Mouse (Mus musculus): ENCODE results near the gene Cd320. TPM values are rescaled to one million over a fixed set of nuclear protein-coding genes. Genes with fewer than 3 reads are reported as not detected.

Cd320 gene
- polyA plus RNA-seq (2014; fragmentation: Illumina TruSeq; extraction: RNeasy Lipid Tissue Mini Kit (QIAGEN cat#74804); ENCODE audit: low read depth, low replicate concordance), result 1.5 TPM

DNA sequence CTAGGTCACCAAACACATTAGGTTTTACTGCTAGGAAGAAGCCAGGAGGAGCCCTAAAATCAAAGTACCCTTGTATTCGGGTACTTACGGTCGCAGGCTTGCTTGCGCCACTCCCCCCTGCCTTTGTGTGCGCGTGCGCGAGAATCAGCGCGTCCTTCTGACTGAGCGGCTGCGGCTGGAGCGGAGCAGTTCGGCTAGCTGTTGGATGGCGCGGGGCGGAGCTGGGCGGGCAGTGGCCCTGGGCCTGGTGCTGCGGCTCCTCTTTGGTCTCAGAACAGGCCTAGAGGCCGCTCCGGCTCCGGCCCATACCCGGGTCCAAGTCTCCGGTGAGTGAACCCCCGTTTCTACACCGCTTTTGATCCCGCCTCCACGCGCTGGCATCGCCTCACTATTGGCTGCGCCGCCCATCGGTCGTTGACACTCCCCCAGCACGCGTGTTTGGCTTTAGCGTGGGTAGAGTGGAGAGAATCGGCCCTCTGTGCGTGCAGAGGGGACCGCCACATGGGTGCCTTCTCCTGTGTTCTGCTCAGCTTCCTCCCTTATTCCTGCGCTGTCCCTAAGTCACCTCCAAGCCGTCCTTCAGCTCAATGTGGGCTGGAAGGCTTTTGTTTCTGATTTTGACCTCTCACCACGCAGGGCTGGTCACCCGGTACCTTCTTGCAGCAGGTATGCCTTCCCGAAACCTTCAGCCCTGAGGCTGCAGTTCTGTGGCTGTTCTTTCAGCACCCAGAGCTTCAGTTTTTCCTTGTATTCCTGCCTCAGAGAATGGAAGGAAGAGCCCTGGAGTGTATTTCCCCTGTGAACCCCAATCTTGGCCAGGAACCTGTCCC, at the start of gene Cd320:
TSS of gene Cd320 (plus strand) at position 126 of the 830 bp plus-strand sequence.

DNA sequence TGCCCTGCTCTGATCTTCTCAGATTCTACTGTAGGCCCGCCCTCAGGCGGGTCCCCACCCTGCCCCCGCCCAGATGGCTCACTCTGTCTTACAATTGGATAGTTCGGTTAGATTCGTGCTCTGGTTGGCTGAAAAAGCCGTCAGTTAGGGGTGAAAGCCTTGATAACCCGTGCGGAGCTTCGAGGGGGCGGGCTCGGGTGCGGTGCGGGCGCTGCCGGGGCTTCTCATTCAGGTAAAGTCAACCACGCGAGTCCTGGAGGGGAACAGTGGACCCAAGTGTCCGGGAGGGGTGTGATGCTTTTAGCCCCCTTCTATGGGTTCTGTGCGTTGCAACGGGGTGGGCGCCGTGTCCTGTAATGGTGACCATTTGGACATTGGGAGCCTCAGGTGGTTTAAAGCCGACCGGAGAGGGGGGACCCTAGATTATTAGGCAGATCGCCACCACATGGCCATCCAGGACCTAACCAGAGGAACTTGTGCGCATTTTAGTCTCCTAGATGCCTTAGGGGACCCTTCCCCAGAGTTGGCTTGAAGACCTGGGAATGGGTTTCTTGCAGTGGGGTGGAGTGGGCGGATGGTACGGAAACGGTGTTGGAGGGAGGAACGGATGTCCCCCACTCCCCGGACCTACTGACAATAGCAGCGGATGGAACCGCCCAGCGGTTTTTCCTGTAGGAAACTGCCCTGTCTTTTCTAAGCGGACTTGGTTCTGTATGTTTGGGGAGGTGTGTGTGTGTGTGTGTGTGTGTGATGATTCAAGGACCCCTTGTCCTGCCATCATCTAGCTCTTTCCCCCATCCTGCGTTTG, 32.4 kb upstream of the Cd320 start, which contains the start of gene Kank3:
TSS of gene Kank3 (plus strand) at position 186 of the 808 bp plus-strand sequence.

DNA sequence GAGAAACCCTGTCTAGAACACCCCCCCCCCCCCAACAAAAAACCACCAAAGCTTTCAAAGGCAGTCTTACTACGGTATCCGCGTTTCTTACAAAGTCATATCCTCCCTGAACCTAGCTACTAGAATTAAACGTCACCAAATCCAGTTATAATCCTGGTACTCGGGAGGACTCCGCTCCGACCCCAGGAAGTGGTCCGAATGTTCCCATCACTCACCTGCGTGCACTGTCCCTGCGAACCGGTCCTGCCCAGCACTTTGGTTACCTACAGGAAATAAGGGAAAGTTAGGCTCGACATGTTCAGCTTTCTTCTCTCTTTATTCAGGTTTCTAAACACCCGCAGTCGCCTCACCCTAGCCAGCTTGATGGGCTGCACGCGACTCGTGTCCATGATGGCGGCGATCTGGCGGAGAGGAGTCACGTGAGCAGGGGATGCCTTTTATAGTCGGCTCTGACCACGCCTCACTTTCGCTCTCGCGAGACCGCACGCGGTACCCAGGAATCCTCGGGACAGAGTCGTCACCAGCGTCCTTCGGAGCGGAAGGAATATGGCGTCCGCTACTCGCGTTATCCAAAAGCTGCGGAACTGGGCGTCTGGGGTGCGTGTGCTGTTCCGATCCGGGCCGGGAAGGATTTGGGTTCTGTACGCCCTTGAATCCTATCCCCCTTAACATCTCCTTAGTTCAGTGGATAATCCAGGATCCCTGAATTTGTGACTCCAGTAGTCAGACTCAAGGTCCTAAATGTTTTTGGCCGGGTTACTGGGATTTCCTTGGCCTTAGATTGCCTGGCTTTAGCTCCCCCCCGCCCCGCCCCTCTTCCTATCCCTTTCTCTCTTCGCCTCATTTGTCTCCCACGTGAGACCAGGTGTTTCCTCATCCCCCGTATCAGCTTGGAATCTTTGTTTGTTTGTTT, 18.6 kb upstream of the Cd320 start, which contains the start of the genes Rps28 and Ndufa7:
TSS of gene Rps28 (minus strand) at position 479 of the 913 bp plus-strand sequence.
TSS of gene Ndufa7 (plus strand) at position 489 of the 913 bp plus-strand sequence.

DNA sequence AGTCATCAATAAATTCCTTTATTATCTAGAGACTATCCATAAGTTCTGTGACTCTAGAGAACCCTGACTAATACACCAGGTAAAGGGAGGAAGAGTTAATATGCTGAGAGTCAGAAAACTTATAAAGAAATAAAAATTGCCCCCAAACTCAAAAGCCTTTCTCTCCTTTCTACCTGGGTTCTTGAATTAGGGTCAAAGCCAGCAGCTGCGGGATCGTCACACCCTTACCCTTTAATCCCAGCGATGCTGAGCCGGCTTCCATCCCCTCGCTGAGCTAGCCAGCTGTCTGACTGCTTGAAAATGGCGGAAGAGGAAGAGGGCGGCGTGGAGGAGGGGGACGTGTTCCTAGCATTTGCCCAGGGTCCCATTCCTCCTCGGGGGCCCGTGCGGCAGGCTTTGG, 30.6 kb downstream of the Cd320 start, which contains the start of gene Gm7029:
TSS of gene Gm7029 (plus strand) at position 301 of the 400 bp plus-strand sequence.

DNA sequence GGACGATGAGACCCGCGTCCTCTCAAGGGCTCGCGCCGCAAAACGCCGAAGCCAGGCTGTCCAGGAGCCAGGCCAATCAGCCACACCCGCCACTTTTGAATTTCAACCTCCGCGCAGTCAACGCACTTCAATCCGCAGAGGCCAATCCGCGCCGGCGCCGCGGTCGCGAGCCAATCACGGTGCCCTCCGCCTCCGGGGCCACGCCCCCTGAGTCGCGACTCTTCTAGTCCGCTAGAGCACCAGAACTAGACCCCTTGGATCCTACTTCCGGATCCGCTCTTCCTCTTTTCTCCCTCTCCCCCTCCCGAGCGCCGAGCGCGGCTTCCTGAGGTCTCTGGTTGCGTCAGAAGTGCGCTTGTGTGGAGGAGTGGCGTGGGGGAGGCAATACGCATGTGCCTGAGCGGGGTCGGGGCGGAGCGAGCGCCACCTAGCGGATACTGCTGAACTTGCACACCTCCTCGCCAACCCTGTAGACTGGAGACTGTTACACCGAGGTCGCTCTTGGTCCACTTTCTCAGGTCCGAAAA, 47.7 kb downstream of the Cd320 start, which contains the start of gene Kifc1:
TSS of gene Kifc1 (minus strand) at position 129 of the 527 bp plus-strand sequence.

Other genes with a start within 250 kb of the Cd320 start
- 1.2 TPM for gene Zfp414, start 214.0 kb upstream of the Cd320 start, polyA plus RNA-seq (2014; fragmentation: Illumina TruSeq; extraction: RNeasy Lipid Tissue Mini Kit (QIAGEN cat#74804); ENCODE audit: low read depth, low replicate concordance)
- 0.21 TPM for gene Pram1, start 205.0 kb upstream of the Cd320 start, polyA plus RNA-seq (2014; fragmentation: Illumina TruSeq; extraction: RNeasy Lipid Tissue Mini Kit (QIAGEN cat#74804); ENCODE audit: low read depth, low replicate concordance)
- 147 TPM for gene Hnrnpm, start 156.2 kb upstream of the Cd320 start, polyA plus RNA-seq (2014; fragmentation: Illumina TruSeq; extraction: RNeasy Lipid Tissue Mini Kit (QIAGEN cat#74804); ENCODE audit: low read depth, low replicate concordance)
- 24.2 TPM for gene March2, start 124.4 kb upstream of the Cd320 start, polyA plus RNA-seq (2014; fragmentation: Illumina TruSeq; extraction: RNeasy Lipid Tissue Mini Kit (QIAGEN cat#74804); ENCODE audit: low read depth, low replicate concordance)
- 9.3 TPM for gene Rab11b, start 82.6 kb upstream of the Cd320 start, polyA plus RNA-seq (2014; fragmentation: Illumina TruSeq; extraction: RNeasy Lipid Tissue Mini Kit (QIAGEN cat#74804); ENCODE audit: low read depth, low replicate concordance)
- gene Angptl4, start 61.3 kb upstream of the Cd320 start, polyA plus RNA-seq (2014; fragmentation: Illumina TruSeq; extraction: RNeasy Lipid Tissue Mini Kit (QIAGEN cat#74804); ENCODE audit: low read depth, low replicate concordance), result 8.0 TPM
- gene Kank3, start 32.6 kb upstream of the Cd320 start, polyA plus RNA-seq (2014; fragmentation: Illumina TruSeq; extraction: RNeasy Lipid Tissue Mini Kit (QIAGEN cat#74804); ENCODE audit: low read depth, low replicate concordance), result 3.1 TPM
- gene Rps28, start 18.5 kb upstream of the Cd320 start, polyA plus RNA-seq (2014; fragmentation: Illumina TruSeq; extraction: RNeasy Lipid Tissue Mini Kit (QIAGEN cat#74804); ENCODE audit: low read depth, low replicate concordance), result 37.1 TPM
- gene Ndufa7, start 18.5 kb upstream of the Cd320 start, polyA plus RNA-seq (2014; fragmentation: Illumina TruSeq; extraction: RNeasy Lipid Tissue Mini Kit (QIAGEN cat#74804); ENCODE audit: low read depth, low replicate concordance), result 24.4 TPM
- not detected for gene Gm7029, start 30.7 kb downstream of the Cd320 start, polyA plus RNA-seq (2014; fragmentation: Illumina TruSeq; extraction: RNeasy Lipid Tissue Mini Kit (QIAGEN cat#74804); ENCODE audit: low read depth, low replicate concordance)
- not detected for gene Kifc1, start 47.6 kb downstream of the Cd320 start, polyA plus RNA-seq (2014; fragmentation: Illumina TruSeq; extraction: RNeasy Lipid Tissue Mini Kit (QIAGEN cat#74804); ENCODE audit: low read depth, low replicate concordance)
- gene Platr17, start 62.0 kb downstream of the Cd320 start, polyA plus RNA-seq (2014; fragmentation: Illumina TruSeq; extraction: RNeasy Lipid Tissue Mini Kit (QIAGEN cat#74804); ENCODE audit: low read depth, low replicate concordance), result not detected
- 3.7 TPM for gene Daxx, start 66.3 kb downstream of the Cd320 start, polyA plus RNA-seq (2014; fragmentation: Illumina TruSeq; extraction: RNeasy Lipid Tissue Mini Kit (QIAGEN cat#74804); ENCODE audit: low read depth, low replicate concordance)
- 29.5 TPM for gene Tapbp, start 72.8 kb downstream of the Cd320 start, polyA plus RNA-seq (2014; fragmentation: Illumina TruSeq; extraction: RNeasy Lipid Tissue Mini Kit (QIAGEN cat#74804); ENCODE audit: low read depth, low replicate concordance)
- gene Zbtb22, start 72.8 kb downstream of the Cd320 start, polyA plus RNA-seq (2014; fragmentation: Illumina TruSeq; extraction: RNeasy Lipid Tissue Mini Kit (QIAGEN cat#74804); ENCODE audit: low read depth, low replicate concordance), result 1.7 TPM
- 0.64 TPM for gene Rgl2, start 86.5 kb downstream of the Cd320 start, polyA plus RNA-seq (2014; fragmentation: Illumina TruSeq; extraction: RNeasy Lipid Tissue Mini Kit (QIAGEN cat#74804); ENCODE audit: low read depth, low replicate concordance)
- 12.6 TPM for gene Pfdn6, start 97.3 kb downstream of the Cd320 start, polyA plus RNA-seq (2014; fragmentation: Illumina TruSeq; extraction: RNeasy Lipid Tissue Mini Kit (QIAGEN cat#74804); ENCODE audit: low read depth, low replicate concordance)
- gene Wdr46, start 97.6 kb downstream of the Cd320 start, polyA plus RNA-seq (2014; fragmentation: Illumina TruSeq; extraction: RNeasy Lipid Tissue Mini Kit (QIAGEN cat#74804); ENCODE audit: low read depth, low replicate concordance), result 1.2 TPM
- not detected for gene B3galt4, start 108.4 kb downstream of the Cd320 start, polyA plus RNA-seq (2014; fragmentation: Illumina TruSeq; extraction: RNeasy Lipid Tissue Mini Kit (QIAGEN cat#74804); ENCODE audit: low read depth, low replicate concordance)
- 3.0 TPM for gene Vps52, start 112.7 kb downstream of the Cd320 start, polyA plus RNA-seq (2014; fragmentation: Illumina TruSeq; extraction: RNeasy Lipid Tissue Mini Kit (QIAGEN cat#74804); ENCODE audit: low read depth, low replicate concordance)
- 51.8 TPM for gene Rps18, start 112.9 kb downstream of the Cd320 start, polyA plus RNA-seq (2014; fragmentation: Illumina TruSeq; extraction: RNeasy Lipid Tissue Mini Kit (QIAGEN cat#74804); ENCODE audit: low read depth, low replicate concordance)
- gene H2-K1, start 157.3 kb downstream of the Cd320 start, polyA plus RNA-seq (2014; fragmentation: Illumina TruSeq; extraction: RNeasy Lipid Tissue Mini Kit (QIAGEN cat#74804); ENCODE audit: low read depth, low replicate concordance), result 848 TPM
- gene Ring1, start 181.6 kb downstream of the Cd320 start, polyA plus RNA-seq (2014; fragmentation: Illumina TruSeq; extraction: RNeasy Lipid Tissue Mini Kit (QIAGEN cat#74804); ENCODE audit: low read depth, low replicate concordance), result 1.8 TPM
- gene H2-Ke6, start 185.0 kb downstream of the Cd320 start, polyA plus RNA-seq (2014; fragmentation: Illumina TruSeq; extraction: RNeasy Lipid Tissue Mini Kit (QIAGEN cat#74804); ENCODE audit: low read depth, low replicate concordance), result 13.3 TPM
- 3.2 TPM for gene Slc39a7, start 188.6 kb downstream of the Cd320 start, polyA plus RNA-seq (2014; fragmentation: Illumina TruSeq; extraction: RNeasy Lipid Tissue Mini Kit (QIAGEN cat#74804); ENCODE audit: low read depth, low replicate concordance)
- gene Rxrb, start 188.7 kb downstream of the Cd320 start, polyA plus RNA-seq (2014; fragmentation: Illumina TruSeq; extraction: RNeasy Lipid Tissue Mini Kit (QIAGEN cat#74804); ENCODE audit: low read depth, low replicate concordance), result 1.4 TPM
- not detected for gene Col11a2, start 196.3 kb downstream of the Cd320 start, polyA plus RNA-seq (2014; fragmentation: Illumina TruSeq; extraction: RNeasy Lipid Tissue Mini Kit (QIAGEN cat#74804); ENCODE audit: low read depth, low replicate concordance)
- gene H2-Oa, start 249.2 kb downstream of the Cd320 start, polyA plus RNA-seq (2014; fragmentation: Illumina TruSeq; extraction: RNeasy Lipid Tissue Mini Kit (QIAGEN cat#74804); ENCODE audit: low read depth, low replicate concordance), result not detected